Mouse (Mus musculus) intestine, postnatal 0 days (tissue): Measurements from ENCODE around the gene Pnpla3. TPM values are rescaled to one million over a fixed set of nuclear protein-coding genes. Genes with fewer than 3 reads are reported as not detected.
A peak's percentile ranks its signal among the peaks of the same experiment; 100 is the strongest.

Source experiments
- ATAC-seq: fragments of 200-750 bp; cut with Nextera tagmentation; 2 replicates; pipeline ENCODE4 v1.8.0; 2017; ENCODE audit warnings: mild to moderate bottlenecking, moderate TSS enrichment, moderate library complexity
- H3K27ac ChIP-seq: fragments of 300-500 bp; sonication (generic); 2 replicates; pipeline ENCODE4 v1.5.1; 2014; ENCODE audit warnings: mild to moderate bottlenecking, low read depth, low read length, moderate library complexity
- H3K27me3 ChIP-seq: fragments of 300-500 bp; sonication (generic); replicated peaks from 2 replicates; pipeline ENCODE4 v1.6.1; 2014; ENCODE audit warnings: low read length, mixed read lengths; ENCODE audit not compliant: control insufficient read depth, insufficient read depth
- H3K36me3 ChIP-seq: fragments of 300-500 bp; sonication (generic); 2 replicates; pipeline ENCODE4 v1.6.1; 2014; ENCODE audit warnings: mild to moderate bottlenecking, moderate library complexity; ENCODE audit not compliant: control insufficient read depth, insufficient read depth
- H3K4me1 ChIP-seq: fragments of 300-500 bp; sonication (generic); replicated peaks from 2 replicates; pipeline ENCODE4 v1.6.1; 2014; ENCODE audit warnings: antibody characterized with exemption, low read length, mixed read lengths; ENCODE audit not compliant: control insufficient read depth, insufficient read depth
- H3K4me2 ChIP-seq: fragments of 300-500 bp; sonication (generic); replicated peaks from 2 replicates; pipeline ENCODE4 v1.6.1; 2014; ENCODE audit warnings: low read depth, mild to moderate bottlenecking, moderate library complexity
- H3K4me3 ChIP-seq: fragments of 300-500 bp; sonication (generic); 2 replicates; pipeline ENCODE4 v1.5.1; 2014; ENCODE audit warnings: low read depth, low read length
- H3K9ac ChIP-seq: fragments of 300-500 bp; sonication (generic); 2 replicates; pipeline ENCODE4 v1.6.1; 2014; ENCODE audit warnings: mild to moderate bottlenecking, low read depth, low read length
- H3K9me3 ChIP-seq: fragments of 300-500 bp; sonication (generic); 2 replicates; pipeline ENCODE4 v1.6.1; 2016; ENCODE audit warnings: mixed run types; ENCODE audit not compliant: control insufficient read depth
- CTCF ChIP-seq: sonication (generic); IDR thresholded peaks from 2 replicates; pipeline ENCODE4 v1.5.1; 2016; ENCODE audit warnings: low read depth, mild to moderate bottlenecking, control low read depth, antibody characterized with exemption, moderate library complexity
- WGBS: fragments of 180-500 bp; shearing (Covaris S2); extraction: QIAGEN DNeasy Blood & Tissue Kit; methylation state at CpG from one replicate; pipeline ENCODE4 v1.1.7; 2014; 5-methylcytosine and 5-hydroxymethylcytosine counted together
- polyA plus RNA-seq: library from polyadenylated mRNA; unstranded; fragments of >200 nt; fragmentation: Nextera tagmentation; extraction: Ambion mirVana; gene quantifications from 2 replicates; pipeline ENCODE4 v1.2.1, GENCODE M21; 2015

Pnpla3 gene
- polyA plus RNA-seq, 1 experiment from 2014 or later, result 0.65 TPM

DNA sequence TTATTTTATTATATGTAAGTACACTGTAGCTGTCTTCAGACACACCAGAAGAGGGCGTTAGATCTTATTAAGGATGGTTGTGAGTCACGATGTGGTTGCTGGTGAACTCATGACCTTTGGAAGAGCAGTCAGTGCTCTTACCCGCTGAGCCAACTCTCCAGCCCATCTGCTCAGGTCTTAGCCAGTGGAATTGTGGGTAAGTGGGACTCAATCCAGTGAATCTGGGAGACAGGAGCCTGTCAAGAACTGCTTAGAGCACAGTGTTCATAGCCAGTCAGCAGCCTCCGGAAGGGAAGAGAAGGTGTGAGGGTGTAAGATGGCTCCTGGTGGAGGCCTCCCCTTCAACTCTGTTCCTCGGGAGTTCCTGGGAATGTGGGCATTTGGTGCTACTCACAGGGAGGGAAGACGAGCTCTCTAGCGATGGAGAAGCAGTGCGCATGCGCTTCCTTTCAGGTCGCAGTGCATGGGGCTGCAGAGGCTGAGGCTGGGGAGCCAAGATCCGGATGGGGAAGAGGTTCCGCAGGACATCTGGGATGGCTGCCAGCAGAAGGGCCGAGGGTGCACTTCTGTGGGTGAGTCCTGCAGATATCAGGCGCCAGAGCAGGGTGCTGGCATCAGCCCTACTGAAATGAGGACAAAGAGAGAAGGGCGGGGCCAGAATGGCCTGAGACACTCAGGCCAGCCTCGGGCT is 36.4 kb upstream of the Pnpla3 start:
- no peak for TF ChIP-seq CTCF
- WGBS, result 54% methylated on average over 16 of the region's 16 CpGs
- Histone ChIP-seq H3K27ac (no peak overlapping the region), H3K36me3 (no peaks in the 10 kb centered on the region), H3K4me2 (no peak overlapping the region), H3K4me1 (no peaks in the 10 kb centered on the region), H3K27me3 (no peaks in the 10 kb centered on the region), H3K9ac (no peak overlapping the region), H3K9me3 (no peaks in the 10 kb centered on the region), H3K4me3 (no peak overlapping the region)
- no peak for ATAC-seq

DNA sequence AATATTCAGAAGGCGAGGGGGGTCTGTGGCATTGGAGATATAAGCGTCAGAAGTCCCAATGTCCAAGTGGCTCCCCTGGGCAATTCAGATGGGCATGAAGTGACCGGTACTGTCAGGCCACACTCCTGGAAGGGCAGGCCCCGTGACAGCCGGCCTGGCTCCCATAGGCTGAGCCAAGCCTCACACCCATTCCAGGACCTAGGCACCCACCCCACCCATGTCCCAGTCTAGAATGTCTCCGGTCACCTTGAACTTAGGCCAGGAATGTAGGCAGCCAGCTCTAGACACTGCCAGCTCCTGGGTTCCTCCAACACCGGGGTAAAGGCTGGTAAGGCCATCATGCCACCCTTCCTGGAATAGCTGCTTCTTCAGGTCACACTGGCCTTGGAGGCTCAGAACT is 35.7 kb upstream of the Pnpla3 start:
- no peak overlapping the region for H3K4me3 ChIP-seq
- no peak overlapping the region for H3K27ac ChIP-seq
- no peaks in the 10 kb centered on the region for H3K27me3 ChIP-seq
- no peak for TF ChIP-seq CTCF
- H3K4me1 ChIP-seq, result no peaks in the 10 kb centered on the region
- no peak for ATAC-seq
- H3K36me3 ChIP-seq, result no peaks in the 10 kb centered on the region
- no peak overlapping the region for H3K4me2 ChIP-seq
- H3K9ac ChIP-seq, result no peak overlapping the region
- no peaks in the 10 kb centered on the region for H3K9me3 ChIP-seq
- WGBS, result 93% methylated on average over 7 of the region's 7 CpGs

DNA sequence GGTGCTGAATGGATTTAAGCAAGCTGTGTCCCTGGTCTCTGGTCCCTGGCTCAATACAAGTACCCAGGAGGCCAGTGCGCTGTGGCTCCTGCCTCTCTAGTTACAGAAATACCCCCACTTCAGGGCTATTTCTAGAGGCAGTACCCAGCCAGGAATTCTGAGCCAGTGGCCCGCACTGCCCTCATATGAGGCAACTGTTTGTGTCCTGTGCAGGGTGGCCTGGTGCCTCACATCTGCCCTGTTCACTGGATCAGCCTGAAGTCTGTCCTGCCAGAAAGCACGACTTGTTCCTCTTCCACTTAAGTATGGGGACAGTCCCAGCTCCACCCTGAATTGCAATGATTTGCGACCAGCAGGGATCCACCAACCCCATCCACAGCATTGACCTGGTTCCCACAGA is 34.2 kb upstream of the Pnpla3 start:
- no peak overlapping the region for H3K4me2 ChIP-seq
- no peaks in the 10 kb centered on the region for H3K4me1 ChIP-seq
- H3K27ac ChIP-seq, result no peak overlapping the region
- 70% methylated on average over 4 of the region's 4 CpGs for WGBS
- no peak overlapping the region for H3K4me3 ChIP-seq
- H3K36me3 ChIP-seq, result no peaks in the 10 kb centered on the region
- H3K27me3 ChIP-seq, result no peaks in the 10 kb centered on the region
- no peak for ATAC-seq
- TF ChIP-seq CTCF, result no peak
- no peak overlapping the region for H3K9ac ChIP-seq
- no peaks in the 10 kb centered on the region for H3K9me3 ChIP-seq

- ATAC-seq, result no peak
- no peaks in the 10 kb centered on the region for H3K9me3 ChIP-seq
- no peak overlapping the region for H3K4me2 ChIP-seq
- no peaks in the 10 kb centered on the region for H3K4me1 ChIP-seq
- TF ChIP-seq CTCF, result peak; percentile 74
- no peaks in the 10 kb centered on the region for H3K36me3 ChIP-seq
- H3K4me3 ChIP-seq, result no peak overlapping the region
- no peak overlapping the region for H3K27ac ChIP-seq
- H3K9ac ChIP-seq, result no peak overlapping the region
- 78% methylated on average over 5 of the region's 5 CpGs for WGBS
- H3K27me3 ChIP-seq, result no peaks in the 10 kb centered on the region
These were observed 32.2 kb upstream of the Pnpla3 start for GRCm38 (mm10) chr15:84135472-84135871.

DNA sequence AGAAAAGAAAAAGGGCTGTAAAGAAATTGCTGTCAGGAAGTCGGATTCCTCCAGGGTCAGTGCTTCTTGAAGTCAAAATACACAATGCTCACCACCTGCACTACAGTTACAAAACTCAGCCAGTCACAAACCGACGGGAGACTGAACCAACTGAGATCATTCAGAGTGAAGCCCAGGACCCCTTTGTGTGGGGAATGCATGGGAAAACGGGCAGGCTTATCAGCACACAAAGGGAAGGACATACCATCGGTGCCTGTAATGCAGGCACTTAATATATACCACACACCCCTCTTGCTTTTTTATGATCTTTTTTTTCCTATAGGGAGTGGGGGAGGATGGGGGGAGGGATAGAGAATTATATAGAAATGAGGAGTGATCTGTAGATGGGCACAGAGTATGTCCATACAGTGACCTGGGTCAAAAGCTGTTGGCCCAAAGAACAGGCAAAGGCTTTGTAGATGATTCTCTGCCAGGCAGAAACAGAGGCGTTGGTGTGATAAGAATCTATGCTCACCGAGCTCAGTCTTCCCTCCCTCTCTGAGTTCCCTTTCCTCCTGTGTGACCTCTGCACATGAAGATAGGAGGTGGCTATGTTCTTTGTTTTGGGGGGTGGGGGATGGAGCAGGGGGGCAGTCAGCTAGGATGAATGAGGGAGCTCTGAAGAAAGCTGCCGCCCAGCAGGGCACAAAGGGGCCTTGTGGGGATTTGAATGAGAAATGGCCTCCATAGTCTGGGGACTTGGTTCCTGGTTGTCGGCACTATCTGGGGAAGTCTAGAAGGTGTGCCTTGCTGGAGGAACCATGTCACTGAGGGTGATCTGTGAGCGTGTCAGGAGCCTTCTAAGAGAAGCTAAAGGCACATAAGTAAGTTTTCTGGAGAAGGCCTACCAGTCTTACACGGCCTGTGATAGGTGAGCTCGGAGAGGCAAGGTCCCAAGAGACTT is 30.9 kb upstream of the Pnpla3 start:
- H3K9me3 ChIP-seq, result no peaks in the 10 kb centered on the region
- 35% methylated on average over 12 of the region's 12 CpGs for WGBS
- H3K36me3 ChIP-seq, result no peaks in the 10 kb centered on the region
- H3K4me2 ChIP-seq, result no peak overlapping the region
- H3K9ac ChIP-seq, result no peak overlapping the region
- H3K4me1 ChIP-seq, result no peaks in the 10 kb centered on the region
- TF ChIP-seq CTCF, result no peak
- ATAC-seq, result no peak
- no peaks in the 10 kb centered on the region for H3K27me3 ChIP-seq
- H3K27ac ChIP-seq, result no peak overlapping the region
- H3K4me3 ChIP-seq, result no peak overlapping the region

DNA sequence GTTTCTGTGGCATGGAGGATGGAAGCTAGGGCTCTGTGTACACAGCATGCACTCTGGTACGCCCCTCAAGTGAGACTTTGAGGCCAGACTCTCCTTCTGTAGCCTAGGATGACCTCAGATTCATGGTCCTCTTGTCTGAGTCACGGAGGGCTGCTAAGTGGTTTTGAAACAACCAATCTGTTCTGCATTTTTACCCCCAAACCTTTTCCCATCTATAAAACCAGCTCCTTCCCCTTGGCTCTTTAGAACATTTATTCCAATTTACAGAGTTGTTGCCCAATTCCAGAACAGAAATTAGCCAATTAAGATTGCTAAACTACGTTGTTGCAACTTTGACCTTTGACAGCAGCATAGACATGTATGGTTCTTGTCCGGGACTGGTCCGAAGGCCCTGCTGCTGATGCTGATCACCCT is 28.0 kb upstream of the Pnpla3 start:
- Histone ChIP-seq H3K27ac (no peak overlapping the region), H3K9me3 (no peaks in the 10 kb centered on the region), H3K36me3 (no peaks in the 10 kb centered on the region), H3K27me3 (no peaks in the 10 kb centered on the region), H3K4me1 (no peaks in the 10 kb centered on the region), H3K9ac (no peak overlapping the region), H3K4me3 (no peak overlapping the region), H3K4me2 (no peak overlapping the region)
- no peak for TF ChIP-seq CTCF
- WGBS, result 64% methylated on average over 5 of the region's 5 CpGs
- ATAC-seq, result no peak
